Mouse (Mus musculus): ENCODE measurements around the gene Caskin1. TPM values are rescaled to one million over a fixed set of nuclear protein-coding genes. Genes with fewer than 3 reads are reported as not detected.

Caskin1 gene
- polyA plus RNA-seq, 1 experiment from 2014 or later: 5.2 TPM

- ATAC-seq (ENCODE audit: low FRiP score, low read depth): no peak
- Histone ChIP-seq H3K9ac (peak overlapping the region; percentile 58), H3K27me3 (peaks cover 6% of the 10 kb centered on the region; the same call in 1 of the 2 replicates), H3K36me3 (no peaks in the 10 kb centered on the region), H3K27ac (no peak overlapping the region), H3K4me3 (peak overlapping the region; percentile 10), H3K9me3 (no peaks in the 10 kb centered on the region), H3K4me2 (replicated peaks) (peak overlapping the region; percentile 44), H3K4me1 (peaks cover 8% of the 10 kb centered on the region; the same call in 1 of the 2 replicates)
- WGBS: 17% methylated on average over 12 of the region's 12 CpGs
Observed at GRCm38 (mm10) chr17:24544613-24545012, 56.2 kb downstream of the Caskin1 start.

GRCm38 (mm10) chr17:24545247-24545646, 56.8 kb downstream of the Caskin1 start:
- 88% methylated on average over 2 of the region's 2 CpGs for WGBS
- H3K27ac ChIP-seq: no peak overlapping the region
- no peaks in the 10 kb centered on the region for H3K9me3 ChIP-seq
- no peak overlapping the region for H3K4me3 ChIP-seq
- no peak overlapping the region for H3K9ac ChIP-seq
- H3K4me2 ChIP-seq (replicated peaks): no peak overlapping the region
- no peak for ATAC-seq (ENCODE audit: low FRiP score, low read depth)
- H3K4me1 ChIP-seq: peaks cover 8% of the 10 kb centered on the region; the same call in 1 of the 2 replicates
- no peaks in the 10 kb centered on the region for H3K36me3 ChIP-seq
- H3K27me3 ChIP-seq: peaks cover 6% of the 10 kb centered on the region; the same call in 1 of the 2 replicates

GRCm38 (mm10) chr17:24546234-24546633, 57.8 kb downstream of the Caskin1 start:
- Histone ChIP-seq H3K9ac (no peak overlapping the region), H3K9me3 (no peaks in the 10 kb centered on the region), H3K4me3 (no peak overlapping the region), H3K27ac (no peak overlapping the region), H3K27me3 (peaks cover 6% of the 10 kb centered on the region; the same call in 1 of the 2 replicates), H3K4me1 (peaks cover 13% of the 10 kb centered on the region), H3K4me2 (replicated peaks) (no peak overlapping the region), H3K36me3 (no peaks in the 10 kb centered on the region)
- ATAC-seq (ENCODE audit: low FRiP score, low read depth): no peak
- 71% methylated on average over 3 of the region's 3 CpGs for WGBS

- Histone ChIP-seq H3K4me2 (replicated peaks) (peak overlapping the region; percentile 80), H3K9ac (no peak overlapping the region)
Observed at GRCm38 (mm10) chr17:24548435-24548834, 60.0 kb downstream of the Caskin1 start.

GRCm38 (mm10) chr17:24548921-24549617, 60.7 kb downstream of the Caskin1 start:
- WGBS: 4% methylated on average over 23 of the region's 23 CpGs
- Histone ChIP-seq H3K27me3 (peaks cover 6% of the 10 kb centered on the region; the same call in 1 of the 2 replicates), H3K4me2 (replicated peaks) (peak overlapping the region; percentile 80), H3K9me3 (no peaks in the 10 kb centered on the region), H3K4me3 (peak overlapping the region; percentile 95), H3K4me1 (peaks cover 29% of the 10 kb centered on the region), H3K36me3 (no peaks in the 10 kb centered on the region), H3K9ac (peak overlapping the region; percentile 63), H3K27ac (peak overlapping the region; percentile 77; the same call in 1 of the 2 replicates)
- no peak for ATAC-seq (ENCODE audit: low FRiP score, low read depth)

More at GRCm38 (mm10) chr17:24548435-24548834, 60.0 kb downstream of the Caskin1 start:
- no peak for ATAC-seq (ENCODE audit: low FRiP score, low read depth)
- Histone ChIP-seq H3K27me3 (peaks cover 6% of the 10 kb centered on the region; the same call in 1 of the 2 replicates), H3K27ac (no peak overlapping the region), H3K4me3 (peak overlapping the region; percentile 95), H3K36me3 (no peaks in the 10 kb centered on the region), H3K4me1 (peaks cover 29% of the 10 kb centered on the region), H3K9me3 (no peaks in the 10 kb centered on the region)
- 27% methylated on average over 9 of the region's 9 CpGs for WGBS

GRCm38 (mm10) chr17:24549618-24550415, 61.4 kb downstream of the Caskin1 start, which contains the start of gene Pkd1:
TSS of gene Pkd1 (plus strand) at chr17:24549834.
- under 1% methylated on average over 71 of the region's 72 CpGs for WGBS
- H3K9me3 ChIP-seq: no peaks in the 10 kb centered on the region
- peak within 1 kb of the TSS; percentile 80 for H3K4me2 ChIP-seq (replicated peaks)
- peaks cover 29% of the 10 kb centered on the region for H3K4me1 ChIP-seq
- peaks cover 2% of the 10 kb centered on the region; the same call in 1 of the 2 replicates for H3K27me3 ChIP-seq
- H3K36me3 ChIP-seq: no peaks in the 10 kb centered on the region
- peak; percentile 95 for ATAC-seq (ENCODE audit: low FRiP score, low read depth)
- H3K27ac ChIP-seq: peak within 1 kb of the TSS; percentile 97
- H3K4me3 ChIP-seq: peak within 1 kb of the TSS; percentile 95
- H3K9ac ChIP-seq: peak within 1 kb of the TSS; percentile 96

- WGBS: under 1% methylated on average over 44 of the region's 44 CpGs
Observed at GRCm38 (mm10) chr17:24550416-24551049, 62.1 kb downstream of the Caskin1 start.

GRCm38 (mm10) chr17:24551050-24551444, 62.6 kb downstream of the Caskin1 start:
- Histone ChIP-seq H3K4me1 (peaks cover 29% of the 10 kb centered on the region), H3K9me3 (no peaks in the 10 kb centered on the region)
- no peak for ATAC-seq (ENCODE audit: low FRiP score, low read depth)

More at GRCm38 (mm10) chr17:24550416-24551049, 62.1 kb downstream of the Caskin1 start:
- H3K9ac ChIP-seq: peak overlapping the region; percentile 96
- H3K27ac ChIP-seq: peak overlapping the region; percentile 97
- H3K9me3 ChIP-seq: no peaks in the 10 kb centered on the region
- H3K4me3 ChIP-seq: peak overlapping the region; percentile 95
- H3K36me3 ChIP-seq: no peaks in the 10 kb centered on the region
- ATAC-seq (ENCODE audit: low FRiP score, low read depth): peak; percentile 70
- peaks cover 29% of the 10 kb centered on the region for H3K4me1 ChIP-seq
- H3K27me3 ChIP-seq: no peaks in the 10 kb centered on the region
- peak overlapping the region; percentile 80 for H3K4me2 ChIP-seq (replicated peaks)

GRCm38 (mm10) chr17:24557091-24557490, 68.7 kb downstream of the Caskin1 start:
- no peak overlapping the region for H3K4me2 ChIP-seq (replicated peaks)
- H3K9ac ChIP-seq: no peak overlapping the region
- no peaks in the 10 kb centered on the region for H3K9me3 ChIP-seq
- H3K27ac ChIP-seq: peak overlapping the region; percentile 93; the same call in 1 of the 2 replicates
- peaks cover 48% of the 10 kb centered on the region for H3K4me1 ChIP-seq
- H3K36me3 ChIP-seq: peaks cover 4% of the 10 kb centered on the region; the same call in 1 of the 2 replicates
- no peak for ATAC-seq (ENCODE audit: low FRiP score, low read depth)
- no peak overlapping the region for H3K4me3 ChIP-seq
- WGBS: 87% methylated on average over 7 of the region's 7 CpGs
- H3K27me3 ChIP-seq: no peaks in the 10 kb centered on the region

More at GRCm38 (mm10) chr17:24551050-24551444, 62.6 kb downstream of the Caskin1 start:
- Histone ChIP-seq H3K4me2 (replicated peaks) (peak overlapping the region; percentile 80), H3K27me3 (no peaks in the 10 kb centered on the region), H3K9ac (peak overlapping the region; percentile 96), H3K36me3 (no peaks in the 10 kb centered on the region), H3K27ac (peak overlapping the region; percentile 97; the same call in 1 of the 2 replicates), H3K4me3 (peak overlapping the region; percentile 95)
- 34% methylated on average over 3 of the region's 3 CpGs for WGBS

All from limb, embryonic 13.5 days (tissue).